Mouse (Mus musculus) kidney, postnatal 0 days (tissue): ENCODE data around the gene Ankrd6. TPM values are rescaled to one million over a fixed set of nuclear protein-coding genes. Genes with fewer than 3 reads are reported as not detected.
A peak's percentile ranks its signal among the peaks of the same experiment; 100 is the strongest.

Experiments
- ATAC-seq: fragments of 200-750 bp; cut with Nextera tagmentation; replicated peaks from 2 replicates; pipeline ENCODE4 v1.8.0; 2017; ENCODE audit warnings: low read depth, moderate number of reproducible peaks, moderate TSS enrichment, moderate library complexity; ENCODE audit not compliant: low FRiP score
- DNase-seq: peaks from one replicate; pipeline ENCODE4 v3.0.0-alpha.2; 2016; ENCODE audit warnings: low spot score
- H3K27ac ChIP-seq: fragments of 300-500 bp; sonication (generic); 2 replicates; pipeline ENCODE4 v1.5.1; 2014; ENCODE audit warnings: mild to moderate bottlenecking
- H3K27me3 ChIP-seq: fragments of 300-500 bp; sonication (generic); 2 replicates; pipeline ENCODE4 v1.6.1; 2014; ENCODE audit warnings: low read length, mixed read lengths; ENCODE audit not compliant: insufficient read depth
- H3K36me3 ChIP-seq: fragments of 300-500 bp; sonication (generic); 2 replicates; pipeline ENCODE4 v1.6.1; 2014; ENCODE audit warnings: low read length, mixed read lengths; ENCODE audit not compliant: insufficient read depth
- H3K4me1 ChIP-seq: fragments of 300-500 bp; sonication (generic); replicated peaks from 2 replicates; pipeline ENCODE4 v1.6.1; 2014; ENCODE audit warnings: antibody characterized with exemption, low read length, mixed read lengths; ENCODE audit not compliant: insufficient read depth
- H3K4me2 ChIP-seq: fragments of 300-500 bp; sonication (generic); 2 replicates; pipeline ENCODE4 v1.6.1; 2014; ENCODE audit warnings: mild to moderate bottlenecking, low read length, moderate library complexity, mixed read lengths
- H3K4me3 ChIP-seq: fragments of 300-500 bp; sonication (generic); replicated peaks from 2 replicates; pipeline ENCODE4 v1.5.1; 2014; ENCODE audit warnings: low read depth, low read length
- H3K9ac ChIP-seq: fragments of 300-500 bp; sonication (generic); 2 replicates; pipeline ENCODE4 v1.6.1; 2014; ENCODE audit warnings: low read depth, low read length
- H3K9me3 ChIP-seq: fragments of 300-500 bp; sonication (generic); replicated peaks from 2 replicates; pipeline ENCODE4 v1.6.1; 2016; ENCODE audit warnings: low read length, inconsistent platforms, mixed read lengths
- CTCF ChIP-seq: IDR thresholded peaks from 2 replicates; pipeline ENCODE4 v1.5.1; 2016; ENCODE audit warnings: antibody characterized with exemption, low read depth, mild to moderate bottlenecking, moderate library complexity
- WGBS: fragments of 180-500 bp; shearing (Covaris S2); extraction: QIAGEN DNeasy Blood & Tissue Kit; methylation state at CpG from one replicate; pipeline ENCODE4 v1.1.7; 2014; 5-methylcytosine and 5-hydroxymethylcytosine counted together
- polyA plus RNA-seq: library from polyadenylated mRNA; unstranded; fragments of >200 nt; fragmentation: Nextera tagmentation; extraction: Ambion mirVana; gene quantifications from 2 replicates; pipeline ENCODE4 v1.2.1, GENCODE M21; 2015

Ankrd6 gene
- polyA plus RNA-seq, 1 experiment from 2014 or later = 9.2 TPM

- H3K4me3 ChIP-seq = no peak overlapping the region
- no peaks in the 10 kb centered on the region for H3K9me3 ChIP-seq
- H3K4me1 ChIP-seq = peaks cover 9% of the 10 kb centered on the region
- 78% methylated on average over 15 of the region's 15 CpGs for WGBS
- ATAC-seq (no peak), DNase-seq (peak; percentile 41)
- no peak overlapping the region for H3K27ac ChIP-seq
- no peaks in the 10 kb centered on the region for H3K36me3 ChIP-seq
- TF ChIP-seq CTCF = no peak
- H3K27me3 ChIP-seq = no peaks in the 10 kb centered on the region; the same call in 1 of the 2 replicates
- H3K9ac ChIP-seq = no peak overlapping the region
- H3K4me2 ChIP-seq = no peak overlapping the region
These were observed 88.5 kb downstream of the Ankrd6 start for GRCm38 (mm10) chr4:32862011-32862750.

GRCm38 (mm10) chr4:32860184-32860965 is 90.3 kb downstream of the Ankrd6 start:
- Histone ChIP-seq H3K27ac (no peak overlapping the region), H3K4me2 (no peak overlapping the region), H3K4me1 (peaks cover 9% of the 10 kb centered on the region), H3K27me3 (no peaks in the 10 kb centered on the region; the same call in 1 of the 2 replicates), H3K4me3 (no peak overlapping the region), H3K36me3 (no peaks in the 10 kb centered on the region), H3K9ac (no peak overlapping the region), H3K9me3 (no peaks in the 10 kb centered on the region)
- DNase-seq (no peak), ATAC-seq (no peak)
- 76% methylated on average over 18 of the region's 18 CpGs for WGBS
- no peak for TF ChIP-seq CTCF

- DNase-seq (peak; percentile 21), ATAC-seq (no peak)
- Histone ChIP-seq H3K9me3 (no peaks in the 10 kb centered on the region), H3K27me3 (no peaks in the 10 kb centered on the region), H3K36me3 (no peaks in the 10 kb centered on the region), H3K9ac (no peak overlapping the region), H3K4me2 (no peak overlapping the region), H3K27ac (no peak overlapping the region), H3K4me1 (no peaks in the 10 kb centered on the region), H3K4me3 (no peak overlapping the region)
- WGBS = 29% methylated on average over 9 of the region's 9 CpGs
- no peak for TF ChIP-seq CTCF
These were observed 95.1 kb downstream of the Ankrd6 start for GRCm38 (mm10) chr4:32855580-32855979.

- no peak for ATAC-seq
- no peak overlapping the region for H3K9ac ChIP-seq
- H3K36me3 ChIP-seq = no peaks in the 10 kb centered on the region
- no peak for TF ChIP-seq CTCF
- no peaks in the 10 kb centered on the region for H3K9me3 ChIP-seq
- H3K4me3 ChIP-seq = no peak overlapping the region
- WGBS = 89% methylated on average over 4 of the region's 4 CpGs
- no peak overlapping the region for H3K4me2 ChIP-seq
- no peak overlapping the region for H3K27ac ChIP-seq
- H3K4me1 ChIP-seq = no peaks in the 10 kb centered on the region
- DNase-seq = no peak
- no peaks in the 10 kb centered on the region for H3K27me3 ChIP-seq
These were observed 95.7 kb downstream of the Ankrd6 start for GRCm38 (mm10) chr4:32854956-32855355.

GRCm38 (mm10) chr4:32853609-32854188 is 96.9 kb downstream of the Ankrd6 start:
- Histone ChIP-seq H3K4me3 (no peak overlapping the region), H3K9ac (no peak overlapping the region), H3K4me1 (no peaks in the 10 kb centered on the region), H3K4me2 (no peak overlapping the region), H3K9me3 (no peaks in the 10 kb centered on the region), H3K27ac (no peak overlapping the region), H3K36me3 (no peaks in the 10 kb centered on the region), H3K27me3 (no peaks in the 10 kb centered on the region)
- no peak for TF ChIP-seq CTCF
- WGBS = 85% methylated on average over 5 of the region's 5 CpGs
- ATAC-seq (no peak), DNase-seq (no peak)

GRCm38 (mm10) chr4:32852819-32853218 is 97.8 kb downstream of the Ankrd6 start:
- no peak overlapping the region for H3K4me2 ChIP-seq
- no peak for ATAC-seq
- WGBS = 74% methylated on average over 6 of the region's 6 CpGs
- no peak overlapping the region for H3K9ac ChIP-seq
- H3K4me1 ChIP-seq = no peaks in the 10 kb centered on the region
- DNase-seq = no peak
- no peaks in the 10 kb centered on the region for H3K36me3 ChIP-seq
- no peak overlapping the region for H3K27ac ChIP-seq
- no peaks in the 10 kb centered on the region for H3K27me3 ChIP-seq
- TF ChIP-seq CTCF = no peak
- no peak overlapping the region for H3K4me3 ChIP-seq
- H3K9me3 ChIP-seq = no peaks in the 10 kb centered on the region
